Mouse (Mus musculus) brain, embryonic 14.5 days (tissue): Measurements from ENCODE around the gene Mrpl48.

Source experiments
- CTCF ChIP-seq: fragments of 200-500 bp; IDR thresholded peaks from 2 replicates; pipeline ENCODE4 v1.5.1; 2012; ENCODE audit warnings: inconsistent platforms, mild to moderate bottlenecking, moderate library complexity, borderline replicate concordance; ENCODE audit not compliant: insufficient read depth, insufficient read length; ENCODE audit errors: extremely low read depth
- POLR2A ChIP-seq: fragments of 200-500 bp; IDR thresholded peaks from 2 replicates; pipeline ENCODE4 v1.6.1; 2012; ENCODE audit warnings: mild to moderate bottlenecking, inconsistent platforms, borderline replicate concordance; ENCODE audit not compliant: poor library complexity, insufficient read depth, insufficient read length, severe bottlenecking; ENCODE audit errors: extremely low read depth

GRCm38 (mm10) chr7:100557241-100557640 lies 50.9 kb downstream of the Mrpl48 start:
- TF ChIP-seq POLR2A = no peak
- TF ChIP-seq CTCF = no peak
